Mouse (Mus musculus) myocyte (in vitro differentiated cells): ENCODE measurements around the gene Tnfaip1.

Experiments
- CEBPB ChIP-seq: IDR thresholded peaks from 2 replicates; pipeline ENCODE4 v1.6.1; 2011; ENCODE audit warnings: mild to moderate bottlenecking, moderate library complexity; ENCODE audit not compliant: poor library complexity, insufficient read depth, severe bottlenecking
- MYOD1 ChIP-seq, 3 experiments: IDR thresholded peaks; one replicate each; pipeline ENCODE4 v1.6.1; 2011; ENCODE audit warnings: control low read depth in 2 of 3, low read depth in 2 of 3, mild to moderate bottlenecking in 2 of 3, moderate library complexity in 1 of 3; ENCODE audit not compliant: insufficient read length in 2 of 3, control insufficient read depth in 1 of 3
- POLR2A ChIP-seq: IDR thresholded peaks from one replicate; pipeline ENCODE4 v1.6.1; 2011; ENCODE audit warnings: low read depth, mild to moderate bottlenecking, control low read depth, moderate library complexity; ENCODE audit not compliant: insufficient read length
- POLR2AphosphoS2 ChIP-seq: IDR thresholded peaks from one replicate; pipeline ENCODE4 v1.6.1; 2011; ENCODE audit warnings: low read depth, control low read depth; ENCODE audit not compliant: insufficient read length
- SRF ChIP-seq: IDR thresholded peaks from one replicate; pipeline ENCODE4 v1.6.1; 2011; ENCODE audit warnings: low read depth; ENCODE audit not compliant: control insufficient read depth, insufficient read length
- USF1 ChIP-seq: IDR thresholded peaks from one replicate; pipeline ENCODE4 v1.6.1; 2011; ENCODE audit warnings: low read depth, mild to moderate bottlenecking, control low read depth, moderate library complexity

- TF ChIP-seq CEBPB (no peak), POLR2A (no peak), POLR2AphosphoS2 (no peak), SRF (no peak), USF1 (no peak), MYOD1 (IDR thresholded peaks at IDR 0.05; ENCODE audit: control insufficient read depth in 1 of 3, insufficient read length in 2 of 3, low read depth in 2 of 3) (no peak)
Measured at GRCm38 (mm10) chr11:78500623-78501202, 35.4 kb downstream of the Tnfaip1 start.
